Mouse (Mus musculus): Measurements from ENCODE around the gene Tmprss11b. TPM values are rescaled to one million over a fixed set of nuclear protein-coding genes. Genes with fewer than 3 reads are reported as not detected.
"Not testable (repeated sequence)": the region's sequence is repeated elsewhere in the genome, so short reads cannot be mapped to it uniquely, and the experiment has no call there.

The Tmprss11b gene
- polyA plus RNA-seq (2015; fragmentation: Nextera tagmentation; extraction: Ambion mirVana): not detected in 2 replicates

DNA sequence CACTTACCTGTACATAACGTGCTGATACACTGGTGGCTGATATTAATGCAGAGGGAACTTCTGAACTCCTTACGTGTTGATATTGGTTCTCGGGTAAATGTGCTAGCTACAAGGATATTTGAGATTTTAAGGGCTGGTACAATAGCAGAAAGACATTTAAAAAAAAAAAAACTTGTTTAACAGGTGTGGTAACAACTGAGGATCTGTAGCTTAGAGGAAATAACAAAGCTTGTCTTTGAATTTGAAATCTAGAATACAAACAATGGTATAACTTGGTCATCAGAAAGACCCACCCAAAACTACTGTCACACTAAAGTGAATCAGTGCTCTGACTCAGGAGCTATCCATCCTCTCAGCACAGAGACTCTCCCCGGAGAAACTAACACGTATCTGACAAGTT is at the start of gene Tmprss11b:
Gene Tmprss11b (minus strand): TSS at position 101 of the 400 bp plus-strand sequence.
- Histone ChIP-seq H3K27me3 (replicated peaks) (no peaks in the 10 kb centered on the region), H3K4me3 (no peak within 1 kb of the TSS), H3K36me3 (replicated peaks) (no peaks in the 10 kb centered on the region), H3K27ac (no peak within 1 kb of the TSS), H3K4me1 (no peaks in the 10 kb centered on the region), H3K9ac (no peak within 1 kb of the TSS), H3K4me2 (no peak within 1 kb of the TSS), H3K9me3 (no peaks in the 10 kb centered on the region)
- WGBS: 88% methylated on average over 5 of the region's 5 CpGs
- no peak for ATAC-seq (replicated peaks)

DNA sequence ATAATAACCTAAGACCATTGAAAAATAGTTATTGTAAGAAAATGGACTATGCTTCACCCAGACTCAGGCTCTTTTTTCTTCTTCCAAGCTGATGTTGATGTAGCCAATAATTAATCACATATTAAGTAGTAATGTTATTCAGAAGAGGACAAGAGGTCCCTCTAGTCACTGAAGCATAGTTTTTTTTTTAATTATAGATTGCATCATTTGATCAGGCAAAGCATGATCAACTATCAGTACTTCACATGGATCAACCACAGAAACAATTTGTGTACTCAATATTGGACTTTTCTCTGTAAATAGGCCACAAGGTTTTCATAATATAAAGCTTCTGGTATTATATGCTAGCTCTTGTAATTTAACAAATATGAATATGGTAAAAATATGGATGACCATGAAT is 48.9 kb upstream of the Tmprss11b start:
- no peak overlapping the region for H3K4me3 ChIP-seq
- no peaks in the 10 kb centered on the region for H3K27me3 ChIP-seq (replicated peaks)
- H3K27ac ChIP-seq: no peak overlapping the region
- H3K4me1 ChIP-seq: no peaks in the 10 kb centered on the region
- H3K4me2 ChIP-seq: no peak overlapping the region
- no peaks in the 10 kb centered on the region for H3K9me3 ChIP-seq
- no peak for ATAC-seq (replicated peaks)
- no peak overlapping the region for H3K9ac ChIP-seq
- H3K36me3 ChIP-seq (replicated peaks): no peaks in the 10 kb centered on the region

DNA sequence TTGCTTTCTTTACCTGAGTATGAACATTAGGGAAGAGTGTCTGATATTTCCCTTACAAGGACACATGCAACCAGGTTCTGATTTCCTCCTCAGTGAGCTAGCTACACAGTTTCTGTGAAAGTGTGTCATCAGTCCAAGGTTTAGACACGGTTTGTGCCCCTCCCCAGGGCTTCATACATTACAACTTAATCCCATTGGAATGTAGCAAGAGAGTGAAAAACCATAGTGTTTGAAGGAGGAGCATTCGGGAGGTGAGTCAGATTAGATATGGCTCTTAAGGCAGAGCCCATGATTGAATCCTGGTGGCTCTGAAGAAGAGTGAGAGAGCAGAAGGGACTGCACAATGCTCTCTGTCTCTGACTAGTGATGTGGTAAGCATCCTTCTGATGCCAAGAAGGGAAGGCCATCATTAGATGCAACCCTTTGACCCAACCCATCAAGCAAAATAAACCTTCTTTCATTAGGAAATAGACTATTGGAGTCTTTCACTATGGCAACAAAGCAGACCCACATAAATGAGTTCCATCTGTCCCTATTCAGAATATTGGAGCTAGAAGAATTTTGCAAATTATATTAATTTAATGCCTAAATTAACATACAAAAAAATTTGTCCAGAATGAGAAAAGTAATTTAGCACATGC is 46.8 kb upstream of the Tmprss11b start:
- Histone ChIP-seq H3K27ac (no peak overlapping the region), H3K27me3 (replicated peaks) (no peaks in the 10 kb centered on the region), H3K4me1 (no peaks in the 10 kb centered on the region), H3K9me3 (no peaks in the 10 kb centered on the region), H3K4me2 (no peak overlapping the region), H3K9ac (no peak overlapping the region), H3K36me3 (replicated peaks) (no peaks in the 10 kb centered on the region), H3K4me3 (no peak overlapping the region)
- no peak for ATAC-seq (replicated peaks)
- 24% methylated on average over 2 of the region's 2 CpGs for WGBS

DNA sequence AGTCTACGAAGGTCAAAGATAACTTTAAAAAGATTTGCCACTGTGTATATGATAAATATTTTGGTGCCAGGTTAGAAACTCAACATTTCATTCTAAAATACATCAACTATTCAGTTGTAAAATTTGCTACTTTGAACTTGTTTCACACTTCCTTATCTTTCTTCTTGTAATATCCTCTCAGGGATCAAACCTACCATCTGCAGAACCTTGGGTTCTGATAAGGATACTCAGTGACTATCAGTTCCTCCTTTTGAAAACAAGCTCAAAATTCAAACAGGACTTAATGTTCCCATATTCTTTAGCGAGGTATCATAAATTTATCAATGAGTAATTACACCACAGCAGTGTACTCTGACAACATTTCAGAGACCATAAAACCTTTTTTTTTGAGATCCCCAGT is 38.8 kb upstream of the Tmprss11b start:
- Histone ChIP-seq H3K27ac (no peak overlapping the region), H3K9ac (no peak overlapping the region), H3K4me1 (no peaks in the 10 kb centered on the region), H3K4me2 (no peak overlapping the region), H3K36me3 (replicated peaks) (no peaks in the 10 kb centered on the region), H3K27me3 (replicated peaks) (no peaks in the 10 kb centered on the region), H3K9me3 (no peaks in the 10 kb centered on the region), H3K4me3 (no peak overlapping the region)
- 81% methylated on average over 2 of the region's 2 CpGs for WGBS
- ATAC-seq (replicated peaks): no peak

DNA sequence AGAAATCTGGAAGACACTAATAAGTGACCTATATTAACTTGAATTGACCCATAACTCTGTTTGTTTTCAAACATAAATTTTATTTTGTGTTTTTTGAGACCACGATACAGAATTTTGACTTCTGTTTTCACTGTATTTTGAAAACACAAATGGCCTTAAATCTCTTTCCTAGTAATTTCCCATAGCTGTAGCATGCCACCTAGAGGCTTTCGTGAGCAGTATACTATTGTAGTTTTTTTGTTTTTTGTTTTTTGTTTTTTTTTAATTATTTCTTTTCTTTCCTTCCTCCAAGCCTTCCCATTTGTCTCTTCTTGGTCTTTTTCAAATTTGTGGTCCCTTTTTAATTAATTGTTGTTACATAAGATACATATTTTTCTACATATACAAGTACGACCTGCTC is 28.8 kb upstream of the Tmprss11b start:
- Histone ChIP-seq H3K27ac (no peak overlapping the region), H3K4me2 (no peak overlapping the region), H3K27me3 (replicated peaks) (no peaks in the 10 kb centered on the region), H3K9ac (no peak overlapping the region), H3K4me3 (no peak overlapping the region), H3K4me1 (no peaks in the 10 kb centered on the region), H3K9me3 (no peaks in the 10 kb centered on the region), H3K36me3 (replicated peaks) (no peaks in the 10 kb centered on the region)
- ATAC-seq (replicated peaks): no peak
- WGBS: 83% methylated on average over 3 of the region's 3 CpGs

DNA sequence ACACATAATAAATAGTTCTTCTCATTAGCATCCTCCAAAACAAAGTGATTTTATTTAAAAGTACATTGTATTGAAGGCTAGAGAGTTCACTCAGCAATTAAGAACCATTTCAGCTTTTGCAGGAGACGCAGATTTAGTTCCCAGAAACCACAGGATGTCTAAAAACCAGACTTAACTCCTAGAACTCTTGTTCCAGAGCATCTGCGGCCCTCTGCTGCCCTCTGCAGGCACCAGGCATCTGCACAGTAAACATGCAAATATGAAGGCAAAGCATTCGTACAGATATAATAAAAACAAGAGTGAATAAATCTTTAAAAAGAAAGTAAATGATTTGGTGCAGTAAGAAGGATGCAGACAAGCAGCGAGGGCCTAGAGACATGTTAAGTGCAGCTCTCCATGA is 8.5 kb upstream of the Tmprss11b start:
- Histone ChIP-seq H3K9ac (no peak overlapping the region), H3K4me1 (no peaks in the 10 kb centered on the region), H3K27ac (no peak overlapping the region), H3K4me3 (no peak overlapping the region), H3K36me3 (replicated peaks) (no peaks in the 10 kb centered on the region), H3K9me3 (no peaks in the 10 kb centered on the region), H3K4me2 (no peak overlapping the region), H3K27me3 (replicated peaks) (no peaks in the 10 kb centered on the region)
- WGBS: 66% methylated on average over 4 of the region's 4 CpGs
- ATAC-seq (replicated peaks): no peak

DNA sequence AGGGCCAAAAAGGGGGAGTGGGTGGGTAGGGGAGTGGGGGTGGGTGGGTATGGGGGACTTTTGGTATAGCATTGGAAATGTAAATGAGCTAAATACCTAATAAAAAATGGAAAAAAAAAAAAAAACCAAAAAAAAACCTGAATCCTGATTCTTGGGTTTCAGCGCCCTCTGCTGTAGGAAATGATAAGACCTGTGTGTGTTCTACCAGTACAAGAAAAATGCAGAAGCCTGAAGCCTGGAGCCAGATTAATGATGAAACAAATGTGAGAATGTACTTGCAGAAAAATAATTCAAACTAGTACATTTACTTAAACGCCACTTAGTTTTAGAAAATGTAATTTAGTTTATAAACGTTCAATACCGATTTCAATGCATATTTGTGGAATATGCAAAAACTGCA is 27.0 kb downstream of the Tmprss11b start:
- H3K4me3 ChIP-seq; H3K9ac ChIP-seq; H3K4me2 ChIP-seq; H3K27ac ChIP-seq; H3K27me3 ChIP-seq (replicated peaks); H3K4me1 ChIP-seq; H3K36me3 ChIP-seq (replicated peaks); H3K9me3 ChIP-seq: not testable (repeated sequence)
- ATAC-seq (replicated peaks): 0 out of 2 replicates have a peak, but pooled peaks have one; percentile 65
- 28% methylated on average over 4 of the region's 4 CpGs for WGBS

DNA sequence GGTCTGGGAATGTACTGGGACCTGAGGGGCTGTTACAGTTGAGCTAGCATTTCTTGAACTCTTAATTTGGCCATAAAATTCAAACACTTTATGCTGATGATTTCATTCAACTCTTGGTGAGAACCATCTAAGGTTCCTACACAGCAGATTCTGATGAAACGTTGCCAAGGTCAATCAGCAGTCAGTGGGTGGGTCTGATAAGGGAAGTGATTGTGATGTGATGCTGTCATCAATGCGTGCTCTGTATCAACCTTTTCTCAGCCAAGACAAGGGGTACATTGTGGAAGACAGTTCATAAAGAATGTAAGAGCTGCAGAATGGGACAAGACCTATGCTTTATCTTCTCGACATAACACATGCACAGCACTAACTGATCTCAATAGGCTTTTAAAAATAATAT is 35.4 kb downstream of the Tmprss11b start:
- no peak for ATAC-seq (replicated peaks)
- no peak overlapping the region for H3K9ac ChIP-seq
- no peaks in the 10 kb centered on the region for H3K4me1 ChIP-seq
- H3K4me3 ChIP-seq: no peak overlapping the region
- WGBS: 72% methylated on average over 3 of the region's 3 CpGs
- H3K27ac ChIP-seq: no peak overlapping the region
- H3K36me3 ChIP-seq (replicated peaks): no peaks in the 10 kb centered on the region
- H3K4me2 ChIP-seq: no peak overlapping the region
- no peaks in the 10 kb centered on the region for H3K27me3 ChIP-seq (replicated peaks)
- H3K9me3 ChIP-seq: no peaks in the 10 kb centered on the region

DNA sequence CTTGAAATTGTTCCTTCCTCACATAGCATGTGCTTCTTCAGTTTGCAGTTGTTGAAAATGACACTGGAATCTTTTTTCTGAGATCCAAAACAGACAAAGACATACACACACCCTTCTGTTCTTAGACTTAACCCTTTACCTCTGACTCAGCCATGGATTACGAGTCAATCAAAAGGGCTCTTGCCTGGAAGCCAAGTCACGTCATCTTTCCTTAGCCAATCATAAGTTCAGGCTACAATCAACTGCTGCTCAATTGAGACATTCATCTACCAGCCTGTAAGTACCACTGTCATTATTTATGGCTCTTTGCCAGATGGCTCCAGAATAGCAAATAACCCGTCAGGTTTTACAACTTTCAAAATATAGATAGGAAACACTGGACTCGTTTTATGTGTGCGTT is 43.8 kb downstream of the Tmprss11b start, which contains the start of gene Tmprss11f:
Gene Tmprss11f (minus strand): TSS at position 101 of the 400 bp plus-strand sequence.
- Histone ChIP-seq H3K27me3 (replicated peaks) (no peaks in the 10 kb centered on the region), H3K4me3 (no peak within 1 kb of the TSS), H3K9ac (no peak within 1 kb of the TSS), H3K9me3 (no peaks in the 10 kb centered on the region), H3K27ac (no peak within 1 kb of the TSS), H3K4me1 (no peaks in the 10 kb centered on the region), H3K4me2 (no peak within 1 kb of the TSS), H3K36me3 (replicated peaks) (no peaks in the 10 kb centered on the region)
- 81% methylated on average over 5 of the region's 5 CpGs for WGBS
- no peak for ATAC-seq (replicated peaks)

DNA sequence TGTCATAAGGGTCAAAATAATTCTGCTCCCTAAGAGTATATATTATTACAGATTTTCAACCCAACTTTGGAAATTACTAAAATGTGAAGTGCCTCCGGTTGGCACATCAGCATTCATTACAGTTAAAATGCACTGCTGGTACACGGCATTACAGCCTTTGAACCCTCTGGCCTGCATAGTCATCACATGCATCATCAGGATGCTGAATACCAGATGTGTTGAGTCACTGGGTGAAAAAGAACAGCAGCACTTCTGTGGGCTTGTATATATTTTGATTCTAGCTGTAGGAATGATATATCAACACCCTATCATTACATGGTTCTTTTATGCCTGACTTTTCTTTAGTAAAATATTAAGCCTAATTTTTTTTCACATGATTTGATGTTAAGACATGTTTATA is 45.5 kb downstream of the Tmprss11b start:
- H3K9ac ChIP-seq: no peak overlapping the region
- H3K4me3 ChIP-seq: no peak overlapping the region
- ATAC-seq (replicated peaks): no peak
- no peaks in the 10 kb centered on the region for H3K9me3 ChIP-seq
- 73% methylated on average over 2 of the region's 2 CpGs for WGBS
- H3K27ac ChIP-seq: no peak overlapping the region
- H3K27me3 ChIP-seq (replicated peaks): no peaks in the 10 kb centered on the region
- no peaks in the 10 kb centered on the region for H3K36me3 ChIP-seq (replicated peaks)
- no peak overlapping the region for H3K4me2 ChIP-seq
- H3K4me1 ChIP-seq: no peaks in the 10 kb centered on the region

DNA sequence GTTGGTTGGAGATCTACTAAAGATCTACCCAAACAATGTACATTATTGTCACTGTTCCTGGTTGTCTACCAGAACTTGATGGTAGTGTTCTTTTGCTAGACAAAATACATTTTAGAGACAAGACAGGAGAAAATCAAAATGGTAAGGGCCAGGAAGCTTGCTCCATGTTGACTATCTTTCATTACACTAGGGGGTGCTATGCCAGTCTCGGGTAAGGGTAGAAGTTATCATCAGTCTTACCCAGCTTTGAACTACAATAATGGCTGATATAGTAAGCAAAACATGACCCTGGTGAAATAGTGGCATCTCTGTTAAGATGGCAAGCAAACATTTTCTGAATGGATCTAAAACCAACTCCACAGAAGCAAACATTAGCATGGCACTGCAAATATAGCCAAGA is 54.4 kb downstream of the Tmprss11b start:
- Histone ChIP-seq H3K9me3 (no peaks in the 10 kb centered on the region), H3K27me3 (replicated peaks) (no peaks in the 10 kb centered on the region), H3K27ac (no peak overlapping the region), H3K36me3 (replicated peaks) (no peaks in the 10 kb centered on the region), H3K4me1 (no peaks in the 10 kb centered on the region), H3K4me2 (no peak overlapping the region), H3K4me3 (no peak overlapping the region), H3K9ac (no peak overlapping the region)
- 80% methylated on average over 1 of the region's 1 CpGs for WGBS
- ATAC-seq (replicated peaks): no peak

Measured in midbrain, embryonic 15.5 days (tissue).